Mouse (Mus musculus): ENCODE results near the gene Gpalpp1.

GRCm38 (mm10) chr14:76053726-76054125, 56.8 kb downstream of the Gpalpp1 start:
- TF ChIP-seq MAX (IDR thresholded peaks at IDR 0.05) (no peak), CTCF (IDR thresholded peaks at IDR 0.05; ENCODE audit: control insufficient read depth, insufficient read depth, insufficient read length) (no peak), MYOD1 (IDR thresholded peaks at IDR 0.05; ENCODE audit: control insufficient read depth, insufficient read length, low read depth) (no peak), USF1 (IDR thresholded peaks at IDR 0.05; ENCODE audit: low read depth) (no peak), MYOG (IDR thresholded peaks at IDR 0.05; ENCODE audit: control insufficient read depth, extremely low read depth, insufficient read length) (no peak), FOSL1 (IDR thresholded peaks at IDR 0.05; ENCODE audit: insufficient read depth, low read length, poor library complexity, severe bottlenecking) (no peak)
